Mouse (Mus musculus) retina, embryonic 14.5 days (tissue): ENCODE data around the gene Adarb1.

ENCODE experiments used
- DNase-seq: peaks from one replicate; pipeline ENCODE4 v3.0.0-alpha.2; 2015; ENCODE audit warnings: low spot score

Adarb1 gene

DNA sequence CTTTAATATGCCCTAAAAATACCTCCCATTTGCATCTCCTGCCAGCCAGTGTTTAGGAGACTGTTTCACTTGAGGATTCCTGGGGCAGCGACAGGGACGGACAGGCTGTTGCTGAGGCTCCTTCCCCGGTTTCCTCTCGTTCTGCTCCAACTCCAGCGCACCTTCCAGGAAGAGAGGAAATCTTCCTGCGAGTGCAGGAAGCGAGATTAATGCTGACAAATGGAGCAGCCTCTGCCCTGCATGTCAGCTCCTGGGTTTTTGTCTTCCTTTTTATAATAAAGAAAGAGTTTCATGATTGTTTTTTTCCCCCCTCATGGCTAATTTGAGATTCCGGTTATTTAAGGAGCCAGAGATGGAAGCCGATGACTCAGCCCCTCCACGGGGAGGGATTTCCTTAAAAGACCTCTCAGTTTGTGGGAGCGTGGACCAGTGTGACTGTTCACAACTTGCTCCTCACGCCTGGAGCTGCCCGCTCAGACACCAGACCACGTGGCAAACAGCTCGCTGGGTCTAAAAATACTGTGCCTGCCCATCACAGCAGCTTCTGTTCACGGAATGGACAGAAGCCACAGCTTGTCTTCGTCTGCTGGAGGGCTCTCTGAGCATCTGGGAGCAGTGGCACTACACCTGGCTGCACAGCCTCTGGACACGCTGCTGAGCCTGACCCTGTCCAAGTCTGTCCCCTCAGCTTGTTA is 16.5 kb upstream of the Adarb1 start:
- DNase-seq = no peak

DNA sequence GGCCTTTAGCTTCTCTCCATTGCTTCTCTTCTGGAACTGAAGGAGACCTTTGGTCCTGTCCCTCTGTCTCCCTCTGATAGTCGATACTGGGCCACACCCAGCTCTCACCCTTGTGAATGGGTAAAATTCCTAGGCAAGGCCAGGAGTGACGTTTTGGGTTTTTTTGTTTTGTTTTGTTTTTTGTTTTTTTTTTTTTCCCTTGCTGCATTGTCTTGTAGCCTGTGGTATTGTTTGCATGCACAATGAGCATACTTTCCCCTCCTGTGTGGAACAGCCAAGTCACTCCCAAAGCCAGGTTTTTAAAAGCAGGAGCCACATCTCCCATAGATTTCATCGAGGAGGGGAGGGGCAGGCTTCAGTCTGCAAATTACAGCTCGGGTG is 16.0 kb upstream of the Adarb1 start:
- no peak for DNase-seq

DNA sequence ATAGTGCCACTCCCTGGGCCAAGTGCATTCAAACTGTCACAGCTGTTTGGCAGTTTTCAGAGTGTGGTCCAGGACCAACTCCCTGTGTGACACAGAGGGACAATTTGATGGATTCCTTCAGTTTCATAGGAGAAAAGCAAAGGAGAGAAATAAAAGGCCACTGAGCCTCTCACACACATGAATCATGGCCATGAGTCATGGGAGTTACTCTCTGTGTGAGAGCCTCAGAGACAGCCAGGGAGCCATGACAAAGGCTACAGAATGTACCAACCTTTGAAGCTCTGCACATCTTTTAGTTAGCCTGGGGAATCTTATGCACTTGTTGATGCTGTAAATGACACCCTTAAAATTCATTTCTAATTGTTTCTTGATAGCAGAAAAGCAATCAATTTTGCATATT is 12.7 kb upstream of the Adarb1 start:
- no peak for DNase-seq

DNA sequence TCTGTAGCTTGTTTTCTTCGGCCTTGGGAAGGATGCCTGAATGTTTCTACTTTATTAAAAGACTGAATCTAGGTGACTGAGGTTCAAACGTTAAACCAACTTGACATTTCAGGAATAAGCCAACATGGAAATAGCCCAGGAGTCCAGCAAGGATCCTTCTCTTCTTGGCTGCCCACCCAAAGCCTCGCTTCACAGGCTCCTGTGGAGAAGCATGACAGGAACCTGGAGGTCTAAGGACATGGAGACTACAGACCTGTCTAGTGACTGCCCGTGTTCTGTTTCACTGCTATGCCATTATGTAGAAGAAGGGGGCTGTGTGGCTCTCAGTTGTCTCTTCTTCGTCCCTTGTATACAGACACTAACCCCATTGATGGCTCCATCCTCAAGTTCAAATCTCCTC is 11.9 kb upstream of the Adarb1 start:
- no peak for DNase-seq

DNA sequence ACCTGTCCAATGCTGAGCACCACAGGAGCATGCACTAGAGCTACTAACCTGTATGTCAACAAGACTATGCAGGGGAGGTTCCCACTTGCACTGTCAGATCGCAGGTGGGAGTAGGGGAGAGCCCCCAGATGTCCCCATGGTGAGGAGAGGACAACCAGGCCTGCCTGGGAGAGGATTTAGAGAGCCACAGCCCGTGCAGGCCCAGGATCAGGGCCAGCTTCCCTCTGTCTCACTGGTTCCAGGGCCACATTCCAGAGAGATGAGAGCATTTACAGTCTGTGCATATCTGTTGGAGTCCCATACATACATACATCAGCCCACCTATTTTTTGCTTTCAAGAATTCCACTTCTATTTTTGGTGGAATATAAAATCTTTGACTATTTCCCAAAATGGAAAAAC is 9.5 kb upstream of the Adarb1 start:
- no peak for DNase-seq

DNA sequence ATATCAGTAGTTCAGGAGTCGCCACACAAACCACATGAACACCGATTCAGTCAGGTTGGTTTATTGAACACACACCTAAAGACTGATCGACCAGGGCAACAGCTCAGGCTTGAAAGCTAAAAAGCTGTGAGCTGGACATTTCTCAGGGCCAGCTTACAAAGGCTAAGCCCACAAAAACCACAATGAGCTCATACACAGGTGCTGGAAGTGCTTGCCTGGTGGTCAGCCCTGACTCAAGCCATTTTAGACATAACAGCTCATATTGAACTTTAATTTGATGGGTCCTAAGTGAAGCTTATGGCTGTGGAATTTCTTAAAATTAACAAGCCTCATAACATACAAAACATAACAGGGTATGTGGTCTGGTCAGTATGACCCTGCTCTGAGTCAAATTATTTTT is 2.1 kb upstream of the Adarb1 start:
- no peak for DNase-seq

DNA sequence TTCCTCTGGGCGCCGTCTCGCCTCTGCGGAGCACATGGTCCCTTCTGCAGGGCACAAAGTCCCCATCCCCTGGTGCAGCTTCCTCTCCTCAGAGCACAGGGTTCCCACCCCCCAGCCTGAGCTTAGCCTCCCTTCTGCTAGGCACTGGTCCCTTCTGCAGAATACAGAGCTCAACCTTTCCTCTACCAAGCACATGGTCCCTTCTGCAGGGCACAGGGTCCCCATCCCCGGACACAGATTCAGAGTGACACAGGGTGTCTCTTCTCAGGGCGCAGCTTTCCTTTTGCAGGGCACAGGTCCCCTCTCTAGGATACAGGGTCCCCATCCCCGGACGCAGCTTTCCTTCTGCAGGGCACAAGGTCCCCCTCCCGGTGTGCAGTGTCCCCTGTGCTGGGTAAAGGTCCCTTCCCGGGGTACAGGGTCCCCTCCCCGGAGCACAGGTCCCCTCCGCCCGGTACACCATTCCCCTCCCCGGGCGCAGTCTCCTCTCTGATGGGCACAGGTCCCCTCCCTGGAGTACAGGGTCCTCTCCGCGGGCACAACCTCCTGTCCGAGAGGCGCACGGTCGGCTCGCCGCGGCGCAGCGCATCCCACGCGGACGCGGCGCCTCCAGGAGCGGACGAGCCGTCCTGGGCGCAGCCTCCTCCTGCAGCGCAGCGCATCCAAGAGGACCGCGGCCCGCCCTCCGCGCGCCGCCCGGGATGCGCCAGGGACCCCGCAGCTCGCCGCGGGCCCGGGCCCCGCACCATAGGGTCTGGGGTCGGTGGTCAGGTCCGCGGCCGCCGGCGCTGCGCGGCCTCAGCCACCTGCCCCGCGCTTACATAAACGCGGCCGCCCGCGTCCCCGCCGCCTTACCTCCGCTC is 599 bp downstream of the Adarb1 start:
- no peak for DNase-seq

GRCm38 (mm10) chr10:77416666-77417239 is 1.3 kb downstream of the Adarb1 start:
- DNase-seq = no peak

DNA sequence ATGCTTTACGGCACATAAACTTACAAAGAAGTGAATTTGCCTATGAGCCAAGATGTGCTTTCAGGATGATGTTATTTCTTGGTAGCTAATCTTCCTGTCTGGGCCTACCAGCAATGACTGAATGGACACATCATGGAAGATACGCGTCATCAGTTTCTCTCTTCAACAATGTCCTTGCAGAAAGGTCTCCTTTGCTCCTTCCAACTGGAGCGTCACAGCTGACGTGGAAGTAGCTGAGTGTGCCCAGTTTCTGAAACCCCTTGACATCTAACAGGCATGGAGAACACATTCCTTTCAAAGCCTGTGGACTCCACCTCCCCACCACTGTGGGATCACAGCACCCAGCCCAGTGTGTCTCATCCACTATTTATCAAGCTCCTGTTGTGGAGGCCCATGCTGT is 2.2 kb downstream of the Adarb1 start:
- no peak for DNase-seq

DNA sequence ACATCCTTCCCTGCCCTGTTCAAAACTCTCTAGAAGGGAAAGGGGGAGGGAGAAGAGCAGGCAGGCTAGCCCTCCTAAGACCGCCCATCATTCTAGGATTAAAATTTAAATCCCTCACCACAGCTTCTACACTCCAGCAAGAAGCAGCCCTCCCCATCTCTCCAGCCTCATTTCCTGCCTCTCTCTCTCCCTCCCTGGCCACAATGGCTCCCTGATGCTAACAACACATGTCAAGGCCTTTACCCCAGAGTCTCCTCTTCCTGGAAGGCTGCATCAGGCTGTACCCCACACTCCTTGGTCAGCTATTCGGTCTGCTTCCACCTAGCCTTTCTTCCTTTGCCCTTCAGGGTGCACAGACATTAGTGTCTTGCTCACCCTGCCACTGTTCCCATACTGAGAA is 4.3 kb downstream of the Adarb1 start:
- no peak for DNase-seq

DNA sequence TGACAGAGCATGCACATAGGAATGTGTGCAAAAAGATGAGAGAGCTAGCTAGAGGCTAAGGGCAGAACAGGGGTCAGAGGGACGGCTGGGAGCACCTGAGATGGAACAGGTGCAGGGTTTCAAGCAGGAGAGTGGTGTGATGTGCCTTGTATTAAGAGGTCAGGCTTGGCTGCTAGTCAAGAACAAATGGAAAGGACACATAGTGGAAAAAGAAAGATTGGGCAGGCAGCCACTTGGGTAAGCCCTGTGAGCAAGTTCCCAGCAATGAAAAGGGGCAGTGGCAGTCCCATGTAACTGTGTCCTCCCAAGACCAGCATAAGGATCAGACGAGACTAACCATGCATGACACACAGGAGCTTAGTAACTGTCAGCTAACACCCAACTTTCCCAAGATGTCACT is 8.9 kb downstream of the Adarb1 start:
- DNase-seq = no peak

DNA sequence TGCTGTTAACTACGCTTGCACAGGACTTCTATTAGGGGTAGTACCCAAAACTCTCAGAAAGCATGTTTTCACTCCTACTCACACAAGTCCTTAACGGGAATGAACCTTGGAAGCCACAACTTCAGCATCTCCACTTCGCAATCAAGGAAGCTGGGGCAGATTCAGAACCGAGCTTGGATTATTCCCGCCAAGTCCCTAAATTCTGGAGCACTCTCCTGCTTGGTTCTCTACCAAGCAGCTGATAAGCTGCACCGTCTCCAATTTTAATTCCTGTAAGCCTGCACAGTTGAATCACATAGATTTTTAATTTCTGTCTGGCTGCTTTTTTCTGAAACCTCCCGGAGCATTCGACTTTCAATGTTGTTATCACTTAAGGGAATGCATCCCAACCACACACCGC is 9.8 kb downstream of the Adarb1 start:
- DNase-seq = no peak

- no peak for DNase-seq
Measured at GRCm38 (mm10) chr10:77406486-77406885, 11.6 kb downstream of the Adarb1 start.

GRCm38 (mm10) chr10:77402463-77402862 is 15.6 kb downstream of the Adarb1 start:
- no peak for DNase-seq

DNA sequence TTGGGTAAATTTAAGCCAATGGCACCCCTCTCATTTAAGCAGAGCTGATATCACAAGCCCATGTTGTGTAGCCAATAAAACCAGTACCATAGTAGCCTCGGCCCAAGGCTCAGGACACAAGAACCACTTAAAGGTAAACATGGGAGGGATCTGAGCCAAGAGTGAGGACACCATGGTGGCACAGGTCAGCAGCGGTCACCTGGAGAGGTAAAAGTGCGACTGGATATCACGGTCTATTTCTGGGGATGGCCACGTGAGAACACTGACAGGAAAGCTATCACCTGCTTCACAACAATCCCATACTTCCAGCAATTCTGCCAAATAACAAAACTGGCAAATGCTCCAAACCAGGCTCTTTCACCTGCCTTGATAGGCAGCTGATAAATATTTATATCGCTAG is 17.0 kb downstream of the Adarb1 start:
- no peak for DNase-seq

- no peak for DNase-seq
Measured at GRCm38 (mm10) chr10:77399938-77400337, 18.1 kb downstream of the Adarb1 start.

GRCm38 (mm10) chr10:77398082-77398481 is 20.0 kb downstream of the Adarb1 start:
- no peak for DNase-seq

GRCm38 (mm10) chr10:77397056-77397642 is 20.9 kb downstream of the Adarb1 start:
- no peak for DNase-seq

GRCm38 (mm10) chr10:77396015-77396414 is 22.1 kb downstream of the Adarb1 start:
- no peak for DNase-seq

- no peak for DNase-seq
Measured at GRCm38 (mm10) chr10:77391072-77391471, 27.0 kb downstream of the Adarb1 start.

GRCm38 (mm10) chr10:77387558-77387957 is 30.5 kb downstream of the Adarb1 start:
- no peak for DNase-seq

DNA sequence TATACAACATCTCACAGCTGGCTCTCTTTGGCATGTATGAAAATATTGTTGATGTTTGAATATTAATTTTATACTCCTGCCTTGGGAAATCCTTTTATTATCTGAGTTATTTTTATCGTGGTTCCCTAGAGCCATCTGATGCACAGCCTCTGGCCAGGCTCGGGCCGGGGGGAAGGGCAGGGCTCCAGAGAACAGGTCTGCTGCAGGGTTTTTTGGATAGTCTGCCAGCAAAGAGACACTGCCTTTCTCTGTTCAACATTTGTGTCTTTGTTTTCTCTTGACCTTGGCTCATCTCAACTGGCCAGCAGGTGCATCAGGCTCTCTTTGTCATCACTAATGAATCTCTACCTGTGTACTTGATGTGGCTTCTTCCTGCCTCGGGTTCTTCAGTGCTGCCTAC is 32.3 kb downstream of the Adarb1 start:
- no peak for DNase-seq

- no peak for DNase-seq
Measured at GRCm38 (mm10) chr10:77383045-77383444, 35.0 kb downstream of the Adarb1 start.
